Mouse (Mus musculus): ENCODE results near the gene Gnptab.

- no peak for TF ChIP-seq GATA1 (IDR thresholded peaks at IDR 0.05; ENCODE audit: borderline replicate concordance, low read length)
- no peak for TF ChIP-seq FLI1 (IDR thresholded peaks at IDR 0.05; ENCODE audit: low read length)
Measured at GRCm38 (mm10) chr10:88426896-88427295, 48.0 kb downstream of the Gnptab start.

Measured in megakaryocyte, embryonic 14.5 days (primary cell).